Mouse (Mus musculus): Measurements from ENCODE around the gene Nlrp3.

The Nlrp3 gene

GRCm38 (mm10) chr11:59541324-59541723 lies at the start of gene Nlrp3:
Gene Nlrp3 (plus strand): TSS chr11:59541568.
- in situ Hi-C loops (cut with MboI, MseI): no loop called here

DNA sequence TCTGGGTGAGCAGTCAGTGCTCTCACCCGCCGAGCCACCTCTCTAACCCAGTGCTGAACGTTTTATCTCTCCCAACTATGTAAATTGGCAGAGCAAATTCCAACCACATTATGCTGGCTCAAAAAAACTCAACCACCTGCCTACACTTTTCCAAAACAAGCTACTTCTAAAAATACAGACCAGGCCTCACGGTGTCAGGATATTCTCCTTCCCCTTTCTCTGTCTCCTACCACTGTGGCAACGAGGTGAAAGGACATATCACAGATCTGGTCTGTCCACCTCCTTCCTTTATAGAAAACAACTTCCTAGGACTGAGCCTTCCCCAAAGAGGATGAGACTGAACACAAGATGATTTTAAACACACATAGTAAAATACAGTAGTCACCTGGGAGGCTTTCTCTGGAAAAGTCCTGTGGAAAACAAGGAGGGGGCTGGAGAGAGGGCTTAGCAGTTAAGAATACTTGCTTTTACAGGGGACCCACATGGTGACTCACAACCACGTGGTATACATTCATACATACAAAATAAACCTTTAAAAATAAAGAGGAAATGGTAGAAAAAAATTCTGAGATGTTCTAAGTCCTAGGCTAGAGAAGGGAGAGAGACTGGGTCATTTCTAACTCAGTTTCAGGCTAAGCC lies 44.6 kb upstream of the Nlrp3 start:
- in situ Hi-C loops (cut with MboI, MseI): no loop called here

GRCm38 (mm10) chr11:59497747-59498146 lies 43.6 kb upstream of the Nlrp3 start:
- in situ Hi-C loops (cut with MboI, MseI): no loop called here

- in situ Hi-C loops (cut with MboI, MseI): no loop called here
These were observed 39.2 kb upstream of the Nlrp3 start for GRCm38 (mm10) chr11:59501978-59502700.

DNA sequence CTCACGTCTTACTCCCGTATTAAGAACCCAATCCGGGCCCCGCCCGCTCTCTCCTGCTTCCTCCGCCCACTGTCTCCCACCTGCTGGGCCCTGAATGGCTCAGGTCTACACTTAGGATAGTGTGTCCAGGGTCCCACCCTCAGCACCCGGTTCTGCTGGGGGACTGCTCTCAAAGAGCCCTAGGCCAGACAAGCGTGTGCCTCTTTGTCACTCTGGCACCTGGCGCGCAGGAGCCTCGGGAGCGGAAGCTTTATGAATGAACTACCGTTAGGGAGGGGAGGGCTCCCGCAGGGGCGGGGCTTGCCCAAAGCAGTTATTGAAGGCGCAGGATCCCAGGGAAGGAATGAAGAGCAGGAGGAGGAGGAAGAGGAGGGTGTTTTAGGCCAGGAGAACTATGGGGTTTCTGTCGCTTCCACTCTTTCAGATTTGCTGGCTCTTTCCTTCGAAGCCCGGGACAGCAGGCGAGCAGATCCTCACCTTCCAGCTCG lies 36.0 kb upstream of the Nlrp3 start:
- in situ Hi-C loops (cut with MboI, MseI): no loop called here

DNA sequence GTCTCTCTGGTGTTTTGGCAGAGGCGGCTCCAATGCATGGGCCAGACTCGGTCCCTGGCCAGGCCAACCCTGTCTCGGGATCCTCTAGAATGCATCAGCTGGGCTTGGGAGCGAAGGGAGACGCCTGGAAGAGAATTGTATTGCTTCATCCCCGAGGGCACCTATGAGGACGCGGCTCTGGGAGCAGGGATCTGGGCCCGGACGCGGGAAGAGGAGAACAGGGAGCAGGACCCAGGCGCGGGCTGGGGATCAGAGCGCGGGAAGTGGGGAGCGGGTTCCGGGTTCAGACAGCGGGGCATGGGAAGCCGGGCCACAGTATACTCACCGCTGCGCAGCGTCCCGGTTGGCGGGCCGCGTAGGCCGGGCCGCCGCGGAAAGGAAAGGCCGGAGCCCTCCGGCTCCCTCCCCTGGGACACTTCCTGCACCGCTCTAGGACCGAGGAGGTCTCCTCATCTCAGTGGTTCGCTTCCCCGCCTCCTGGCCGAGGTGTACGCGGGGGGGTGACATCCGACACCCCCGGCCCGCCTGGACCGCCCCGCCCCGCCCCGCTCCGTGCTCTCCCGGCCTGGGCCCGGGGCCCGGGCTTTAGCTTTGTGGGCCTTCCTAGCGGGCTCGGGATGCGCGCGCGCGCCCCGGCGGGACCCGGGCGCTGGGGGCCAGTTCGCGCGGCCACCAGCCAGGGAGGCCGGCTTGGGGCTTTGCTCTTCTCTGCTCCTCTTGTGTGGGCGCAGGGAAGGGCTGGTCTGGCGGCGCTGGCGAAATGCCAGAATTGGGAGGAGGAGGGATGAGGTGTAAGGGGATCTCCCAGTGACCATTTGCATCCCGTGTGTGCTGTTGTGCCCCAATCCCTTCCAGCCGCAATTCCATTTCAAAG lies 35.3 kb upstream of the Nlrp3 start:
- in situ Hi-C loops (cut with MboI, MseI): no loop called here

GRCm38 (mm10) chr11:59506713-59507074 lies 34.7 kb upstream of the Nlrp3 start:
- in situ Hi-C loops (cut with MboI, MseI): no loop called here

- in situ Hi-C loops (cut with MboI, MseI): no loop called here
These were observed 29.8 kb upstream of the Nlrp3 start for GRCm38 (mm10) chr11:59511558-59511957.

GRCm38 (mm10) chr11:59512733-59513132 lies 28.6 kb upstream of the Nlrp3 start:
- in situ Hi-C loops (cut with MboI, MseI): no loop called here

GRCm38 (mm10) chr11:59513556-59513955 lies 27.8 kb upstream of the Nlrp3 start:
- in situ Hi-C loops (cut with MboI, MseI): no loop called here

DNA sequence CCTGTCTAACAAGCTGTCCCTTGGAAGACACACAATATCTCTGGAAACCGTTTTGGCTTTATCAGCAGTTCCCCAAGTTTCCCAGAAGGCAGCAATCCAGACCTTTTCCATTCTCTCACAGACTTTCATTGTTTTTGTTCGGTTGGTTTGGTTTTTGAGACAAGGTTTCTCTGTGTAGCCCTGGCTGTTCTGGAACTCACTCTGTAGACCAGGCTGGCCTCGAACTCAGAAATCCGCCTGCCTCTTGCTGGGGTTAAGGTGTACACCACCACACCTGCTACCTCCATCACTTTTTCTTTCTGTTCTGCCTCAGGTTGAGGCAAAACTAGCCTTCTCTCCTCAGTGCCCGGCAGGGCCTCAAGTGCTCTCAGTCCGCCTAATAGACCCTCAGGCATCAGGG lies 27.0 kb upstream of the Nlrp3 start:
- in situ Hi-C loops (cut with MboI, MseI): no loop called here

DNA sequence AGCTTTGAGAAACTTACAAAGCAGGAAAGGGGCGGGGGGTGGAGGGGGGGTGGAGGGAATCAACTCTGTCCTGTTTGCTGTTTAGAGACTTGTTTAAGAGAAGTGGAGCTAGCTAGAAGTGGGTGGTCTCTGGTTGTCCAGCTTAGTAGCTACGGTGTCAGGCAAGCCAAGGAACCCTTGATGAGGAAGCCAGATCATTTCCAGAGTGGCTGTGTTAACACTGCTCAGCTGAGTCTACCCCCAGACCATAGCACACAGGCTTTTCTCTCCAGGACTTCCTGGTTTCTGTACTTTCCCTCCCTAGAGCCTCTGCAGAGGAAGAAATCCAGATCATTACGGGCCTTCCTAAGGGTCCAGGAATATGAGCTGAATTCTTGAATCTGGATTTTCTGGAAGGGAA lies 26.6 kb upstream of the Nlrp3 start:
- in situ Hi-C loops (cut with MboI, MseI): no loop called here

- in situ Hi-C loops (cut with MboI, MseI): no loop called here
These were observed 23.9 kb upstream of the Nlrp3 start for GRCm38 (mm10) chr11:59517441-59517840.

DNA sequence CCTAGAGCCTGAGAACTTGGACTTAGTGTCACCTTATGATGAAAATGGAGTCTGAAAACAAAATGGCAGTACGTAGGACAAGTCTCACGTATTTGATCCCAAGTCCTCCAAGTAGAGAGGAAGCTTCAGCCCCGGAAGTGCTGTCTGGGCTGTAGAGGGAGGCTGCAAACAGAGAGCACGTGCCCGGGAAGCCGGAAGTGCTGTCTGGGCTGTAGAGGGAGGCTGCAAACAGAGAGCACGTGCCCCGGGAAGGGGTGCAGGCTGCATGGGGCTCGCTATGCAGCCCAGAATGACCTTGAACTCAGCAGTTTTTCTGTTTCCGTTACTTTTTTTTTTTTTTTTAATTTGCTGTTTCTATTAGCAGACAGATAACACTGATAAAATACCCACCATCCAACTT lies 23.1 kb upstream of the Nlrp3 start:
- in situ Hi-C loops (cut with MboI, MseI): no loop called here

- in situ Hi-C loops (cut with MboI, MseI): no loop called here
These were observed 21.4 kb upstream of the Nlrp3 start for GRCm38 (mm10) chr11:59519741-59520495.

- in situ Hi-C loops (cut with MboI, MseI): no loop called here
These were observed 17.2 kb upstream of the Nlrp3 start for GRCm38 (mm10) chr11:59524150-59524549.

DNA sequence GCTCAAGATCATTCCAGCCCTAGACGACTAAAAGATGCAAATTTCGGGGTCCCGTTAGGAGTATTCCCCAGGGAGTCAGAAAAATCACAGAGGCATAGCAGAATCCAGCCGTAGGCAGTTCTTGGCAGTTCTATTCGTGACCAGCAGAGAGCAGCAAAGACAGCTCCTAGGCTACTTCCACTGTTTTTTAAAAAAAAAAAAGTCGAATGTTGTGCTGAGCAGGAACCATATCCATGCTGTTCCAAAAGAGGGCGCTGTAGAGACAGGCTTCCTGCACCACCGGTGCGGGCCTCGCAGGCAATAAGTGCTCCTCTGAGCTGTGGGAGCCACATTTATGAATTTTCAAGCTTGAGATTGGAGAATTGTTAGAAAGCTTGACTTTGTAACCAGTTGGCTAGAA lies 16.1 kb upstream of the Nlrp3 start:
- in situ Hi-C loops (cut with MboI, MseI): loop anchor here in 1 of 2 experiments (5.0 kb wide), 1 partner anchor 47 kb away; no protein-coding TSS in a partner anchor

DNA sequence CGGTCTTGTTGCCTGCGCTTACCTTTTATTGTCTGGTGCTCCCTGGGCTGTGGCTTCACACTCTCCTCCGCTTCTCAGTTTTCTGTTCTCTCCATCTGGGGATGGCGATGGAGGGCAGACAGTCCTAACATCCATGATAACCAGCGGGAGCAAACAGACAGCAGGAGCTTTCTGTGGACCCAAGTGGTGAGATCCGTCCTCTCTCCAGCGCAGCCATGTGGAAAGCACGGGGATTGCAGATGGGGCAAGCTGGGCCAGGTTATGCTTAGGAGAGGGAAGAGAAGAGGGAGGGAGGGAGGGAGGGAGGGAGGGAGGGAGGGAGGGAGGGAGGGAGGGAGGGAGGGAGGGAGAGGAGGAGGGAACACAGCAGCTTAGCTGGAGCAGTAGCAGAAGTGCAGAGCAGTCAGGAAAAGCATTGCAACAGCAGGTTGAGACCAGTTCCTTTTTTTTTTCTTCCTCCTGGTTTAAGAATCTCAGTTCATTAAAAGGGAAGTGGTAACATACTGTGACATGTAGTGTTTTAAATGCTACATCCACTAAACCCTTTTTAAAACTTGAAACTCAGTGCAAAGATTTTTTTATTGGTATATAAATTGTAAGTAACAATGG lies 14.8 kb upstream of the Nlrp3 start, which contains the start of gene Zkscan17:
TSS of gene Zkscan17 (minus strand) at position 280 of the 609 bp plus-strand sequence.
- in situ Hi-C loops (cut with MboI, MseI): loop anchor here in 1 of 2 experiments (5.0 kb wide), 1 partner anchor 46 kb away; no protein-coding TSS in a partner anchor

- in situ Hi-C loops (cut with MboI, MseI): no loop called here
These were observed 11.1 kb upstream of the Nlrp3 start for GRCm38 (mm10) chr11:59530221-59530620.

- in situ Hi-C loops (cut with MboI, MseI): no loop called here
These were observed 10.4 kb upstream of the Nlrp3 start for GRCm38 (mm10) chr11:59530870-59531535.
